Comparison of ENCODE assay signal across 18 mouse cellular contexts in the genomic region with DNA sequence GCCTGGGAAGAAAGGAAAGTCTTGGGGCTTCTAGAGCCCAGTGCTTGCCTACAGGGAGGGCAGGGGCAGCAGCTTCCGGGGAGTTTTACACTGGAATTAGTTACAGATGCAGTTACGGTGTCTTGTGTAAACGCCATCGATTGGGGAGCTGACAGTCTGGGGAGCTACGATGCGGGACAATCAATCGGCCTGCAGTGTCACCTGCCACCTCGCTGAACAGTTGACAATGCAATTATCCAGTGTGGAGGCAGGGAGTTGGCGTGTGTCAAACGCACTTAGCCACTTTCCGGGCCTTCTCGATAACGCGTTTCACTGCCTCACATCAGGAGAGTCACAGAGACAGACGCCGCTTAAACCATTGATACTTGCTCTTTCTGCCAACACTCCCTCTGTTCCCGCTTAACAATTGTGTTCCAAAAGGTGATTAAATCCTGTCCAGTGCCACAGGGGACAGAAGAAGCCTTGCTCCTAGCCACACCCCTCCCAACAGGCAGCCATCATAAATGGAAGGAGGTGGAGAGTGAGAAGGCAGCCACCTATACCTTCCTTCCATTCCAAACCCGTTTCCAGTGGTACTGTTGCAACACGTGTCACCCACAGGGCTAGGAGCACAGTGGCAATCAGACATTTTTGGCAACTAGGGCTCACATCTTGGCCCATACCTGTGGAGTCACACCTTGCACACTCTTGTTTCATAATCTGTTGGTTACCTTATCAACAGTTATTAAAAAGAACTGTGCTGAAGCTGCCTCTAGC. TPM values are rescaled to one million over a fixed set of nuclear protein-coding genes. Genes with fewer than 3 reads are reported as not detected.
DNase-seq lines count a peak whose midpoint lies in the region; ATAC-seq lines count a peak whose summit lies in the region.
"Had no signal": no experiment of that assay in that cellular context is flagged by ENCODE, and none has a peak within 500 bp of the region (broad histone marks: within the 10 kb centered on the region; RNA-seq: fewer than 3 reads in every experiment).

No protein-coding gene starts in this region.

- H3K4me1 ChIP-seq in forebrain, embryonic 15.5 days = peaks cover 40% of the 10 kb centered on the region
- H3K4me1 ChIP-seq in forebrain, embryonic 10.5 days = peaks cover 85% of the 10 kb centered on the region
- peaks cover 3% of the 10 kb centered on the region for H3K4me1 ChIP-seq in liver, embryonic 11.5 days (replicated peaks; ENCODE audit: control insufficient read depth, insufficient read depth, low read length)
- peaks cover 28% of the 10 kb centered on the region for H3K4me1 ChIP-seq in liver, embryonic 12.5 days
- H3K4me1 ChIP-seq in hindbrain, embryonic 14.5 days (replicated peaks; ENCODE audit: control insufficient read depth, insufficient read depth, low read length) = peaks cover 42% of the 10 kb centered on the region
- H3K4me1 ChIP-seq in midbrain, embryonic 15.5 days = peaks cover 59% of the 10 kb centered on the region

- no peaks in the 10 kb centered on the region for H3K27me3 ChIP-seq in forebrain, embryonic 15.5 days
- peaks cover 93% of the 10 kb centered on the region for H3K27me3 ChIP-seq in forebrain, embryonic 10.5 days (ENCODE audit: poor library complexity, severe bottlenecking)
- no peaks in the 10 kb centered on the region for H3K27me3 ChIP-seq in liver, embryonic 11.5 days (replicated peaks; ENCODE audit: control insufficient read depth, insufficient read depth, low read length)
- no peaks in the 10 kb centered on the region for H3K27me3 ChIP-seq in liver, embryonic 12.5 days (replicated peaks)
- no peaks in the 10 kb centered on the region for H3K27me3 ChIP-seq in hindbrain, embryonic 14.5 days (ENCODE audit: control insufficient read depth, insufficient read depth, low read length)
- H3K27me3 ChIP-seq in midbrain, embryonic 15.5 days (replicated peaks) = 0 out of 2 replicates have a peak, but pooled peaks cover 6% of the 10 kb centered on the region
- H3K27me3 ChIP-seq: CH12.LX; intestine, embryonic 15.5 days; megakaryocyte, embryonic 14.5 days had no signal

- peak overlapping the region; percentile 62 for H3K27ac ChIP-seq in forebrain, embryonic 15.5 days (replicated peaks)
- no peak overlapping the region for H3K27ac ChIP-seq in forebrain, embryonic 10.5 days
- H3K27ac ChIP-seq in liver, embryonic 11.5 days (ENCODE audit: low read depth, low read length) = peak overlapping the region; percentile 6; the same call in 1 of the 2 replicates
- H3K27ac ChIP-seq in liver, embryonic 12.5 days = no peak overlapping the region
- peak overlapping the region; percentile 34; the same call in 1 of the 2 replicates for H3K27ac ChIP-seq in hindbrain, embryonic 14.5 days
- peak overlapping the region; percentile 44; the same call in 1 of the 2 replicates for H3K27ac ChIP-seq in midbrain, embryonic 15.5 days
- H3K27ac ChIP-seq: intestine, embryonic 15.5 days had no signal

- no peak overlapping the region for H3K4me2 ChIP-seq in forebrain, embryonic 15.5 days (replicated peaks)
- H3K4me2 ChIP-seq in liver, embryonic 11.5 days = no peak overlapping the region
- H3K4me2 ChIP-seq in liver, embryonic 12.5 days = no peak overlapping the region
- no peak overlapping the region for H3K4me2 ChIP-seq in hindbrain, embryonic 14.5 days (replicated peaks)
- H3K4me2 ChIP-seq in midbrain, embryonic 15.5 days = no peak overlapping the region
- H3K4me2 ChIP-seq: heart, embryonic 11.5 days; intestine, embryonic 15.5 days had no signal

- no peak overlapping the region for H3K9ac ChIP-seq in forebrain, embryonic 15.5 days (replicated peaks)
- no peak overlapping the region for H3K9ac ChIP-seq in liver, embryonic 11.5 days (ENCODE audit: low read depth, low read length)
- no peak overlapping the region for H3K9ac ChIP-seq in liver, embryonic 12.5 days
- no peak overlapping the region for H3K9ac ChIP-seq in hindbrain, embryonic 14.5 days
- no peak overlapping the region for H3K9ac ChIP-seq in midbrain, embryonic 15.5 days
- H3K9ac ChIP-seq: intestine, embryonic 15.5 days had no signal

- no peaks in the 10 kb centered on the region for H3K9me3 ChIP-seq in forebrain, embryonic 15.5 days
- no peaks in the 10 kb centered on the region for H3K9me3 ChIP-seq in forebrain, embryonic 10.5 days
- no peaks in the 10 kb centered on the region for H3K9me3 ChIP-seq in liver, embryonic 11.5 days (ENCODE audit: control insufficient read depth, low read length)
- no peaks in the 10 kb centered on the region for H3K9me3 ChIP-seq in liver, embryonic 12.5 days (replicated peaks)
- no peaks in the 10 kb centered on the region for H3K9me3 ChIP-seq in hindbrain, embryonic 14.5 days (ENCODE audit: control insufficient read depth, low read length)
- H3K9me3 ChIP-seq in midbrain, embryonic 15.5 days = no peaks in the 10 kb centered on the region
- H3K9me3 ChIP-seq: intestine, embryonic 15.5 days; megakaryocyte, embryonic 14.5 days had no signal

- no peak for DNase-seq in forebrain, embryonic 10.5 days (ENCODE audit: extremely low spot score, low spot score)
- DNase-seq in liver, embryonic 11.5 days (ENCODE audit: low spot score) = no peak
- no peak for DNase-seq in hindbrain, embryonic 14.5 days (ENCODE audit: low spot score)
- no peak for DNase-seq in kidney, postnatal 36 days
- no peak for DNase-seq in kidney, postnatal 4 days
- DNase-seq: adrenal gland, postnatal 14 days; cerebellum, adult 18-20 months; cerebellum, postnatal 36 days; heart, postnatal 14 days; lung, postnatal 14 days; thymus, postnatal 14 days had no signal

- no peak overlapping the region for H3K4me3 ChIP-seq in forebrain, embryonic 15.5 days
- H3K4me3 ChIP-seq in forebrain, embryonic 10.5 days = no peak overlapping the region
- H3K4me3 ChIP-seq in liver, embryonic 11.5 days (ENCODE audit: low read depth, low read length) = no peak overlapping the region
- H3K4me3 ChIP-seq in liver, embryonic 12.5 days = no peak overlapping the region
- no peak overlapping the region for H3K4me3 ChIP-seq in hindbrain, embryonic 14.5 days (replicated peaks; ENCODE audit: low read length)
- no peak overlapping the region for H3K4me3 ChIP-seq in midbrain, embryonic 15.5 days
- H3K4me3 ChIP-seq: intestine, embryonic 15.5 days; megakaryocyte, embryonic 14.5 days had no signal

- peaks cover 61% of the 10 kb centered on the region for H3K36me3 ChIP-seq in forebrain, embryonic 15.5 days
- peaks cover 99% of the 10 kb centered on the region for H3K36me3 ChIP-seq in forebrain, embryonic 10.5 days (replicated peaks)
- peaks cover 56% of the 10 kb centered on the region for H3K36me3 ChIP-seq in liver, embryonic 11.5 days (ENCODE audit: control insufficient read depth, insufficient read depth, low read length)
- peaks cover 100% of the 10 kb centered on the region for H3K36me3 ChIP-seq in liver, embryonic 12.5 days
- H3K36me3 ChIP-seq in hindbrain, embryonic 14.5 days (replicated peaks; ENCODE audit: control insufficient read depth, insufficient read depth) = peaks cover 50% of the 10 kb centered on the region
- H3K36me3 ChIP-seq in midbrain, embryonic 15.5 days (replicated peaks) = peaks cover 20% of the 10 kb centered on the region

- 70% methylated on average over 19 of the region's 19 CpGs for WGBS in forebrain, embryonic 15.5 days
- 78% methylated on average over 19 of the region's 19 CpGs for WGBS in forebrain, embryonic 10.5 days
- WGBS in liver, embryonic 11.5 days = 82% methylated on average over 19 of the region's 19 CpGs
- WGBS in liver, embryonic 12.5 days (ENCODE audit: insufficient replicate concordance) = 87% methylated on average over 19 of the region's 19 CpGs
- 53% methylated on average over 19 of the region's 19 CpGs for WGBS in hindbrain, embryonic 14.5 days
- 54% methylated on average over 19 of the region's 19 CpGs for WGBS in midbrain, embryonic 15.5 days

- no peak for ATAC-seq in forebrain, embryonic 15.5 days (replicated peaks)
- no peak for ATAC-seq in liver, embryonic 11.5 days (replicated peaks; ENCODE audit: low FRiP score)
- no peak for ATAC-seq in liver, embryonic 12.5 days
- no peak for ATAC-seq in hindbrain, embryonic 14.5 days (ENCODE audit: low FRiP score)
- ATAC-seq in midbrain, embryonic 15.5 days (replicated peaks) = no peak
- ATAC-seq: intestine, embryonic 15.5 days had no signal

RNA-seq across cellular contexts. Expression of gene Armh1, which starts 29.3 kb away (rescaled TPM):
- 0.92 and 1.8 TPM in 2 replicates for polyA plus RNA-seq in forebrain, embryonic 15.5 days (2015; fragmentation: Nextera tagmentation; extraction: Ambion mirVana)
- 0.15 and 0.53 TPM in 2 replicates for polyA plus RNA-seq in forebrain, embryonic 10.5 days (2016; fragmentation: Nextera tagmentation; extraction: Ambion mirVana)
- polyA plus RNA-seq in liver, embryonic 11.5 days (2014; fragmentation: Nextera tagmentation; extraction: Ambion mirVana) = not detected in 2 replicates
- polyA plus RNA-seq in liver, embryonic 12.5 days (2016; fragmentation: Nextera tagmentation; extraction: Ambion mirVana) = 0.17 TPM in 1 of 2 replicates, not detected in the other
- 1.2 and 1.3 TPM in 2 replicates for polyA plus RNA-seq in hindbrain, embryonic 14.5 days (2014; fragmentation: Nextera tagmentation; extraction: Ambion mirVana)
- polyA plus RNA-seq in midbrain, embryonic 15.5 days (2015; fragmentation: Nextera tagmentation; extraction: Ambion mirVana) = 1.8 TPM in 2 replicates

RNA-seq across cellular contexts. Expression of gene Tmem53, which starts 29.5 kb away (rescaled TPM):
- polyA plus RNA-seq in forebrain, embryonic 15.5 days (2015; fragmentation: Nextera tagmentation; extraction: Ambion mirVana) = 4.9 and 6.5 TPM in 2 replicates
- polyA plus RNA-seq in forebrain, embryonic 10.5 days (2016; fragmentation: Nextera tagmentation; extraction: Ambion mirVana) = 7.3 and 7.8 TPM in 2 replicates
- 3.1 and 4.9 TPM in 2 replicates for polyA plus RNA-seq in liver, embryonic 11.5 days (2014; fragmentation: Nextera tagmentation; extraction: Ambion mirVana)
- polyA plus RNA-seq in liver, embryonic 12.5 days (2016; fragmentation: Nextera tagmentation; extraction: Ambion mirVana) = 1.8 and 2.3 TPM in 2 replicates
- polyA plus RNA-seq in hindbrain, embryonic 14.5 days (2014; fragmentation: Nextera tagmentation; extraction: Ambion mirVana) = 10.0 and 11.6 TPM in 2 replicates
- polyA plus RNA-seq in midbrain, embryonic 15.5 days (2015; fragmentation: Nextera tagmentation; extraction: Ambion mirVana) = 9.6 and 11.1 TPM in 2 replicates

Comparison
In these comparisons a context has a peak if more than half of its experiments do, and no peak if none do; other contexts are left out.
1. H3K27ac ChIP-seq: peak in forebrain, embryonic 15.5 days (single experiment), liver, embryonic 11.5 days (single experiment), hindbrain, embryonic 14.5 days (single experiment) and midbrain, embryonic 15.5 days (single experiment); none in forebrain, embryonic 10.5 days (single experiment) and liver, embryonic 12.5 days (single experiment).